Mouse (Mus musculus) midbrain, embryonic 13.5 days (tissue): ENCODE results near the gene Alppl2. TPM values are rescaled to one million over a fixed set of nuclear protein-coding genes. Genes with fewer than 3 reads are reported as not detected.

Experiments used
- ATAC-seq: fragments of 200-750 bp; cut with Nextera tagmentation; 2 replicates; pipeline ENCODE4 v1.8.0; 2017; ENCODE audit warnings: mild to moderate bottlenecking, moderate TSS enrichment, moderate library complexity
- H3K27ac ChIP-seq: fragments of 300-500 bp; sonication (generic); 2 replicates; pipeline ENCODE4 v1.5.1; 2015; ENCODE audit warnings: inconsistent platforms, mild to moderate bottlenecking, moderate library complexity
- H3K27me3 ChIP-seq: fragments of 300-500 bp; sonication (generic); 2 replicates; pipeline ENCODE4 v1.6.1; 2015; ENCODE audit warnings: mild to moderate bottlenecking, inconsistent platforms
- H3K36me3 ChIP-seq: fragments of 300-500 bp; sonication (generic); 2 replicates; pipeline ENCODE4 v1.6.1; 2015; ENCODE audit warnings: mild to moderate bottlenecking, inconsistent platforms
- H3K4me1 ChIP-seq: fragments of 300-500 bp; sonication (generic); replicated peaks from 2 replicates; pipeline ENCODE4 v1.6.1; 2015; ENCODE audit warnings: inconsistent platforms
- H3K4me2 ChIP-seq: fragments of 300-500 bp; sonication (generic); replicated peaks from 2 replicates; pipeline ENCODE4 v1.6.1; 2015; ENCODE audit warnings: moderate library complexity, mild to moderate bottlenecking, inconsistent platforms
- H3K4me3 ChIP-seq: fragments of 300-500 bp; sonication (generic); replicated peaks from 2 replicates; pipeline ENCODE4 v1.5.1; 2015; ENCODE audit warnings: mild to moderate bottlenecking, inconsistent platforms
- H3K9ac ChIP-seq: fragments of 300-500 bp; sonication (generic); replicated peaks from 2 replicates; pipeline ENCODE4 v1.6.1; 2015; ENCODE audit warnings: mild to moderate bottlenecking, inconsistent platforms
- H3K9me3 ChIP-seq: fragments of 300-500 bp; sonication (generic); 2 replicates; pipeline ENCODE4 v1.6.1; 2016; ENCODE audit warnings: mild to moderate bottlenecking, inconsistent platforms
- whole genome bisulfite sequencing: fragments of 180-500 bp; shearing (Covaris S2); methylation state at CpG from one replicate; pipeline ENCODE4 v1.1.7; 2015; 5-methylcytosine and 5-hydroxymethylcytosine counted together
- polyA plus RNA-seq: library from polyadenylated mRNA; unstranded; fragments of >200 nt; fragmentation: Nextera tagmentation; extraction: Ambion mirVana; gene quantifications from 2 replicates; pipeline ENCODE4 v1.2.1, GENCODE M21; 2015

The Alppl2 gene
- polyA plus RNA-seq, 1 experiment from 2014 or later: not detected

DNA sequence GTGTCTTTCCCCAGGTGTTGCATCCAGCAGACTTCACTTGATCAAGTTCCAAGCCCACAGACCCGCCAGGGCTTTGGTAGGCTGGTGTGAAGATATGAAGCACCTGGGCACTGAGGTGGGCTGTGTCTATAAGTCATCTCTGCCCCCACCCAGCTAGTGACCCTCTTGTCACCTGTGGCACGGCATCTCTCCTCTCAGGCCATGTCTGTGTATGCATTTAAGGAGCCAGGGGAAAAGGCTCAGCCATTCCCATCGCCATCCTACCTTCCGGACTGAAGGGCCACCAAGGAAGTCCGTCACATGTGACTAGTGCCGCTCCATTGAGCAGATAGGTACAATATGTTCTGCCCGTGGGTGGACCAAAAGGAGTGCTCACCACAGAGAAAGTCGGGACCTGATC lies 5.9 kb upstream of the Alppl2 start:
- no peak for ATAC-seq
- WGBS: 81% methylated on average over 8 of the region's 8 CpGs
- peaks cover 6% of the 10 kb centered on the region for H3K4me1 ChIP-seq
- no peak overlapping the region for H3K9ac ChIP-seq
- H3K36me3 ChIP-seq: no peaks in the 10 kb centered on the region
- no peak overlapping the region for H3K4me2 ChIP-seq
- H3K27me3 ChIP-seq: peaks cover 4% of the 10 kb centered on the region; the same call in 1 of the 2 replicates
- H3K4me3 ChIP-seq: no peak overlapping the region
- H3K27ac ChIP-seq: no peak overlapping the region
- no peaks in the 10 kb centered on the region for H3K9me3 ChIP-seq

GRCm38 (mm10) chr1:87089251-87089650 lies 477 bp downstream of the Alppl2 start:
- Histone ChIP-seq H3K27me3 (no peaks in the 10 kb centered on the region), H3K4me2 (no peak overlapping the region), H3K4me3 (no peak overlapping the region), H3K9me3 (no peaks in the 10 kb centered on the region), H3K9ac (no peak overlapping the region), H3K27ac (no peak overlapping the region), H3K36me3 (no peaks in the 10 kb centered on the region), H3K4me1 (no peaks in the 10 kb centered on the region)
- no peak for ATAC-seq
- 88% methylated on average over 11 of the region's 11 CpGs for WGBS

DNA sequence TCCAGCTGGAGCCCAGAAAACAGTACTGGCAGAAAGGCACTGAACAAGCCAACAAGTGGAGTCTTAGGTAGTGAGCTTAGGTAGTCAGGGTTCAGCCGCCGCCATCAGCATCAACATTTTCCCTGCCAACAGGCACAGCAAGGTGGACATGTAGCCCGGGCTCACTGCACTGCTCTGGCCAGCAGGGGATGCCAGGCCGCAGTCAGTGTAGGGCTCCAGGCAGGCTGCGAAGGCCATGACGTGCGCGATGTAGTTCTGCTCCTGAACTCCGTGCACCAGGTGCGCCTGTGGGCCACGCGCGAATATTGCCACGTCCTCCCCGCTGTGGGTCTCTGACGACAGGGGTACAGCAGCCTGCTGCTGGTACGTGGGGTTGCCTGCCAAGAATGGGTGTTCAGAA lies 2.8 kb downstream of the Alppl2 start:
- 76% methylated on average over 17 of the region's 17 CpGs for WGBS
- ATAC-seq: no peak
- H3K4me1 ChIP-seq: no peaks in the 10 kb centered on the region

DNA sequence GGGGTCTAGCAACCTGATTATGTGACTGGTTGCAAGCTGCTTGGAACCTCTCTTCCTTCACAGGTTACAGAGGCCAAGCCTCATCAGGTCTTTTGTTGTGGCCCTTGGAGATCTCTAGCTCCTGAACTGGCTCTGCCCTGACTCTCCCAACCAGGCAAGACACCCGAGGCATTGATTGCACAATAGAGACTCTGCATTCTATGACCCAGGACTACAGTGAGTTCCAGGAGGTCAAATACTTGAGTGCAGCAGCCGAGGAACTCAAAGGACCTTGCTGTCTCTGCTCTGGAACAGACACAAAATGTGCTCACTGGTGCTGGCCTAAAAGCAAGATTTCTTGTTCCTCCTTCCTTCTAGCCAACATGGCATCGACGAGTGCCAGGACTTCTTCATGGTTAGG lies 3.5 kb downstream of the Alppl2 start:
- Histone ChIP-seq H3K4me3 (no peak overlapping the region), H3K4me2 (no peak overlapping the region), H3K9me3 (no peaks in the 10 kb centered on the region), H3K27me3 (no peaks in the 10 kb centered on the region), H3K4me1 (no peaks in the 10 kb centered on the region), H3K27ac (no peak overlapping the region), H3K36me3 (no peaks in the 10 kb centered on the region), H3K9ac (no peak overlapping the region)
- ATAC-seq: no peak
- 76% methylated on average over 4 of the region's 4 CpGs for WGBS

More for the DNA sequence above, 2.8 kb downstream of the Alppl2 start:
- Histone ChIP-seq H3K27me3 (no peaks in the 10 kb centered on the region), H3K9ac (no peak overlapping the region), H3K36me3 (no peaks in the 10 kb centered on the region), H3K4me2 (no peak overlapping the region), H3K4me3 (no peak overlapping the region), H3K27ac (no peak overlapping the region), H3K9me3 (no peaks in the 10 kb centered on the region)

GRCm38 (mm10) chr1:87073776-87074175 lies 16.0 kb downstream of the Alppl2 start:
- WGBS: 88% methylated on average over 8 of the region's 8 CpGs
- Histone ChIP-seq H3K9me3 (no peaks in the 10 kb centered on the region), H3K9ac (no peak overlapping the region), H3K4me1 (no peaks in the 10 kb centered on the region), H3K27me3 (no peaks in the 10 kb centered on the region), H3K4me3 (no peak overlapping the region), H3K4me2 (no peak overlapping the region), H3K27ac (no peak overlapping the region), H3K36me3 (no peaks in the 10 kb centered on the region)
- ATAC-seq: no peak

DNA sequence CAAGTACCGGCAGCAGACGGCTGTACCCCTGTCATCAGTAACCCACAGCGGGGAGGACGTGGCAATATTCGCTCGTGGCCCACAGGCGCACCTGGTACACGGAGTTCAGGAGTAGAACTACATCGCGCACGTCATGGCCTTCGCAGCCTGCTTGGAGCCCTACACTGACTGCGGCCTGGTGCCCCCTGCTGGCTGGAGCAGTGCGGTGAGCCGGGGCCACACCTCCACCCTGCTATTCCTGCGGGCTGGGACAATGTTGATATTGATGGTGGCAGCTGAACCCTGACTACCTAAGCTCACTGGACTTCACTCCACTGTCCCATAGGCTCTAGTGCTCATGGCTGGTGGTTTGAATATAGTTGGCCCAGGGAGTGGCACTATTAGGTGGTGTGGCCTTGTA lies 19.0 kb downstream of the Alppl2 start:
- no peaks in the 10 kb centered on the region for H3K9me3 ChIP-seq
- no peak overlapping the region for H3K4me3 ChIP-seq
- no peaks in the 10 kb centered on the region for H3K36me3 ChIP-seq
- H3K27me3 ChIP-seq: no peaks in the 10 kb centered on the region
- no peak overlapping the region for H3K4me2 ChIP-seq
- no peak overlapping the region for H3K27ac ChIP-seq
- H3K4me1 ChIP-seq: 0 out of 2 replicates have a peak, but pooled peaks cover 3% of the 10 kb centered on the region
- no peak overlapping the region for H3K9ac ChIP-seq
- 49% methylated on average over 16 of the region's 16 CpGs for WGBS
- ATAC-seq: no peak

DNA sequence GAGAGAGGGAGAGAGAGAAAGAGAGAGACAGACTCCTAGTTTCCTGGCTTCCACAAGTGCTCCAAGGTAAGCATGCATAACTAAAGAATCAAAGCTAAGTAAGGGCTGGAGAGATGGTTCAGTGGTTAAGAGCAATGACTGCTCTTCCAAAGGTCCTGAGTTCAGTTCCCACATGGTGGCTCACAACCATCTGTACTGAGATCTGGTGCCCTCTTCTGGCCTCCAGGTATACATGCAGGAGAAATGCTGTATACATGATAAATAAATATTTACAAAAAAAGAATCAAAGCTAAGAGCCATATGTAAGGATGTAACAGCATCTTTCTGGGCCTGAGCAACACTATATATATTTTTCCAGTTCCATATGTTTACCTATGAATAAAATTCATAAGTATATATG lies 28.8 kb downstream of the Alppl2 start:
- no peaks in the 10 kb centered on the region for H3K36me3 ChIP-seq
- no peak overlapping the region for H3K4me3 ChIP-seq
- H3K9ac ChIP-seq: no peak overlapping the region
- H3K4me1 ChIP-seq: no peaks in the 10 kb centered on the region
- H3K27ac ChIP-seq: no peak overlapping the region
- no peaks in the 10 kb centered on the region for H3K27me3 ChIP-seq
- H3K4me2 ChIP-seq: no peak overlapping the region
- H3K9me3 ChIP-seq: peaks cover 4% of the 10 kb centered on the region; the same call in 1 of the 2 replicates
- no peak for ATAC-seq

DNA sequence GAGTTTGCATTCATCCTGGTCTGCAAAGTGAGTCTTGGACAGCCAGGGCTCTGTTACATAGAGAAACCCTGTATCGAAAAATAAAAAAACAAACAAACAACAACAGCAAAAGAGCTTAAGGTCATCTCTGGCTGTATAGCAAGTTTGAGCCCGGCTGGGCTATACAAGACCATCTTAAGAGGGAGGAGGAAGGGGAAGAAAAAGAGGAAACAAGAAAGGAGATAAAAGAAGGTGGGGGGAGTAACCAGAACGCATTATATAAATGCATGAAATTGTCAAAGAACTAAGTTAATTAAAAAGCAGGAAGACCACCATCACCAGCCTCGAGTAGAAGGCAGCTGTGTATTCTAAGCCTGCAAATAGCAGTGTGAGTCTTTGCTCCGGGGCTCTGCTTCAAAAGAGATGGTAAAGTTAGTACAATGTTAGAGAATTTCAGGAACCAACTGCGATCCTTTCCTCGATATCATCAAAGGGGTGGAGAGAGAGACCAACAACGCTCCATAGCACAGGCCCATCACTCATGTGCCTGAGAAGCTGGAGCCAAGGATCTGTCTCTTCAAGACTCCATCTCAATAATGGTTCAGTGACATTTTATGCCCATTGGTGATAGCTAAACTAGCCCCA lies 30.6 kb downstream of the Alppl2 start:
- Histone ChIP-seq H3K9me3 (peaks cover 4% of the 10 kb centered on the region; the same call in 1 of the 2 replicates), H3K4me3 (no peak overlapping the region), H3K27me3 (no peaks in the 10 kb centered on the region), H3K27ac (no peak overlapping the region), H3K4me1 (no peaks in the 10 kb centered on the region), H3K36me3 (peaks cover 1% of the 10 kb centered on the region; the same call in 1 of the 2 replicates), H3K9ac (no peak overlapping the region), H3K4me2 (no peak overlapping the region)
- no peak for ATAC-seq
- WGBS: 82% methylated on average over 8 of the region's 8 CpGs

- no peak overlapping the region for H3K27ac ChIP-seq
- no peaks in the 10 kb centered on the region for H3K4me1 ChIP-seq
- peaks cover 8% of the 10 kb centered on the region; the same call in 1 of the 2 replicates for H3K36me3 ChIP-seq
- H3K9me3 ChIP-seq: no peaks in the 10 kb centered on the region
- ATAC-seq: no peak
- H3K27me3 ChIP-seq: no peaks in the 10 kb centered on the region
- no peak overlapping the region for H3K4me3 ChIP-seq
- H3K9ac ChIP-seq: no peak overlapping the region
- WGBS: 82% methylated on average over 4 of the region's 4 CpGs
- H3K4me2 ChIP-seq: no peak overlapping the region
Observed at GRCm38 (mm10) chr1:87057075-87057474, 32.7 kb downstream of the Alppl2 start.

DNA sequence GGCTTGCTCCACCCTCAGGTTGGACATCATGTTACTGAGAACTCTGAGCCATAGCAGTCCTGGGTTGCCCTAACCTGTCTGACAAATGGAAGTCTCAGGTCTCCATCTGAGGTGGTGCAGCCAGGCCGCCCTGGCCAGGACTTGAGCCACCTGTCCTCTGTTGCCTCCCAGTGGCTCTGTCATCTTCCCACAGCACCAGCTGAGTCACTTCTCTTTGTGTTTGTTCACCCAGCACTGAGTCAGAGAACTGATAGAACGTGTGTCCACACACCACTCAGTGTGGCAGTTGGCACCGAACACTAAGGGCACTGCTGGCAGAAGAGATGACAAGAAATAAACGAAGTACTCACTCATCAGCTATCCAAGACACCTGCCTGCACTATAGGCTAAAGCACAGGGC lies 38.4 kb downstream of the Alppl2 start:
- Histone ChIP-seq H3K27ac (no peak overlapping the region), H3K36me3 (peaks cover 33% of the 10 kb centered on the region), H3K27me3 (no peaks in the 10 kb centered on the region), H3K4me2 (no peak overlapping the region), H3K9ac (no peak overlapping the region), H3K4me1 (peaks cover 14% of the 10 kb centered on the region), H3K4me3 (no peak overlapping the region), H3K9me3 (no peaks in the 10 kb centered on the region)
- no peak for ATAC-seq
- 77% methylated on average over 4 of the region's 4 CpGs for WGBS

DNA sequence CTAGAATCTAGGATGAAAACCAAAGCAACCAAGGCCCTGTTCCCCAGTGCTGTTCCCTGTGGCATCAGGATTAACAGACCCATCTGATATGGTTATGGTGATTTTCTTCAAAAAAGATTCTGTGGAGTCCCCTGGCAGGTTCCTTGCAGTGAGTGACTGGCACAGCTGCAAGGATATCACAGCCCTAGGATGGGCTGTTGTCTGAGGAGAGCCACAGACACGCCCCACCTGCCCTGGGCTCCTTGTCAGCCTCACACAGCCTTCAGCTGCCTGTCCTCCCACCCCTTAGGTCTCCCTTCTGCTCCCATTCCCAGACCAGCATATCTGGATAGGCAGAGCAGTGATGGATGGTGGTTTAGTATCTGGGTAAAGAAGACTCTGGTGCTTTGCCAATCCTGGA lies 39.0 kb downstream of the Alppl2 start:
- no peak overlapping the region for H3K4me2 ChIP-seq
- no peak overlapping the region for H3K9ac ChIP-seq
- peak overlapping the region; percentile 30; the same call in 1 of the 2 replicates for H3K27ac ChIP-seq
- H3K4me1 ChIP-seq: peaks cover 14% of the 10 kb centered on the region
- no peaks in the 10 kb centered on the region for H3K27me3 ChIP-seq
- 75% methylated on average over 1 of the region's 1 CpGs for WGBS
- no peak for ATAC-seq
- no peak overlapping the region for H3K4me3 ChIP-seq
- H3K36me3 ChIP-seq: peaks cover 35% of the 10 kb centered on the region
- no peaks in the 10 kb centered on the region for H3K9me3 ChIP-seq

DNA sequence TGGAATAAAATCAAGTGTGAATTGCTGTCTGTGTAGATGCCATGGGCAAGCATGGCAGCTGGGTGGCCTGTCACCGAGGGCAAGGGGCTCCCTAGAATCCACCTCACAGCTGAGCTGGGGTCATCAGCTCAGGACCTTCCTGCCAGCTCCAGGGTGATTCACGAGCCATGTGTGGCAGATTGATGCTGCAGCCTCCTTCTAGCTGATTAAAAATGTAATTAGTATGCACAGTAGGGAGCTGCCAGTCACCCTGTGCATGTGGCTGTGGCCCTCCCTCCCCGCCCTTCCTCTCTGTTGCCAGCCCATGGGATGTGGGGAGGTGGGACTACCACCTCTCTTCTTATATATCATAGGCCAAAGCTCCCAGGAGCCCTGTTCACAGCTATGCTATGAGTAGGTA lies 39.7 kb downstream of the Alppl2 start:
- Histone ChIP-seq H3K4me2 (no peak overlapping the region), H3K4me3 (no peak overlapping the region), H3K9ac (no peak overlapping the region), H3K27ac (0 out of 2 replicates have a peak overlapping the region, but pooled peaks have one; percentile 30), H3K27me3 (no peaks in the 10 kb centered on the region), H3K36me3 (peaks cover 40% of the 10 kb centered on the region), H3K9me3 (no peaks in the 10 kb centered on the region), H3K4me1 (peaks cover 14% of the 10 kb centered on the region)
- ATAC-seq: peak; percentile 73
- WGBS: 50% methylated on average over 3 of the region's 3 CpGs
